Mouse (Mus musculus) adrenal gland, postnatal 25 days (tissue): ENCODE data around the gene A930017K11Rik. TPM values are rescaled to one million over a fixed set of nuclear protein-coding genes. Genes with fewer than 3 reads are reported as not detected.

Experiments used
- DNase-seq: peaks from one replicate; pipeline ENCODE4 v3.0.0; 2021; ENCODE audit warnings: mixed read lengths
- total RNA-seq: library from RNA; stranded (reverse); gene quantifications from 2 replicates; pipeline ENCODE4 v1.2.3, GENCODE M21; 2021

The A930017K11Rik gene
- total RNA-seq, 1 experiment from 2014 or later, result not detected

DNA sequence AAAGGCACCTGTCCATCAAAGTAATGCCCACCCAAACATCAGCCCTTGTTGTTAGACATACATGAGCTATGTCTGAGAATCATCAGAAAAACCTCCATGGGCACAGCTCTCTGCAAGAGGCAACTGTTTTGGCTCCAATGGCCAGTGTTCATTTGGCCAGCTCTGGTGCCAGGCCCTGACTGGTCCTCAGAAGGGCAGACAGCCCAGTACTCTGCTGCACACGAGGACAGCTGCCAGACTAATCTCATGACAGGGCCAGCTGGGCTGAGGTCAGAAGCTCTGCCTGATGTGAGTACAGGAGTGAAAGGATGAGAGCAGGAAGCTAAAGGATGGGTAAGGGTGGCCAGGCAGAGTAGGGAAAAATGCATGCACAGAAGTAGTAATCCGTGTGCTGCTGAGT is 27.0 kb downstream of the A930017K11Rik start:
- DNase-seq, result peak; percentile 36

DNA sequence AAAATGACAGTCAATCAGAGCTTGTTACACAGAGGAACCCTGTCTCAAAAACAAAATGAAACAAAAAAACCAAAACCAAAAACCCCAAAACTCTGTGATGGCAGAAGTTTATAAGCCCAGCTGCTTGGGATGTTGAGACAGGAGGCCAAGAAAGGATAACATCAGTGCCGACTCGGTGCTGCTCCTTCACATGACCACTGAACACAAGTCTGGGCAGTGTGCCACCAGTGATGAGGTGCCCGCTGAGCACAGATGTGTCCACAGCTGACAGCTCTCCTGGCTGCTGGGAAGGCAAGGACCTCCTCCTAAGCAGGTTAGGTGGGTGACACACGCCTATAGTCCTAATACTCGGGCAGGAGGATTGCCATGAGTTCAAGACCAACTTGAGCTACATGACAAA is 30.2 kb downstream of the A930017K11Rik start:
- DNase-seq, result no peak

DNA sequence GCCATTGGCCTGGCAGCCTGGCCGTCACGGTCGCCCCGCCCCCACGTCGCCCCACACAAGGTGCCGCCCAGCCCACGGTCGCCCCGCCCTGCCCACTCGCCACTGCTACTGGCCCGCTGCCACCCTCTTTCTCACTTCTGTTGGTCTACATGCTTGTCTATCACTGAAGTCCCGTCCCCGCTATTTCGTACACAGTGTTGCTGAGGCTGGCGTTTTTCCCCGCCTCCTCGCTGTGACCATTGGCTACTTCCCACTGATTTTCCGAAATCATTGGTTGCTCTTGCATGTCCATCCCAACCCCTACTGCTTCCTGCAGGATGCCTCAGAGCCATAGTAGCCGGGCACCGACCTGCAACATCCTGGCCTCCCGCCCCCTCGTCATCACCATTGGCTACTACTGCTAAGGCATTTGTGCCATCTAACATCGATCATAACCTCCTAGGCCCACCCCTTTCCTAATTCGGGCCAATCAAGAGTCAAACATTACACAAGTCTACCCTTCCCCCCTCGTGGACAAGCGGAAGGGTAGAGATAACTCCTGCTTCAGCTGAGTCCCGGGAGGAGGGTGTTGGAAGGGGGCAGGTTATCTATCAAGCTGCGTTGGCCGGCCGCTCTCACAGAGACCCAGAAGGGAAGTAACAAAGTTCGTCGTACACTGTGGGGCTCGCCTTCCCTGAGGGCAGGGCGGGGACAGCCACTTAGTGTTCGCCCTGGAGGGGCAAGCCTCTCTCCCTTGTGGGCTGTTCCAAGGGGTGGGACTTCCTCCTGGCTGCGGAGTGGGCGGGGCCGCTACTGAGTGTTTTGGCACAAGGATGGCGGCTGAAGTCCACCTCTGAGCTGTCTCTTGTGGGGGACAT is 32.4 kb downstream of the A930017K11Rik start:
- peak; percentile 100 for DNase-seq

DNA sequence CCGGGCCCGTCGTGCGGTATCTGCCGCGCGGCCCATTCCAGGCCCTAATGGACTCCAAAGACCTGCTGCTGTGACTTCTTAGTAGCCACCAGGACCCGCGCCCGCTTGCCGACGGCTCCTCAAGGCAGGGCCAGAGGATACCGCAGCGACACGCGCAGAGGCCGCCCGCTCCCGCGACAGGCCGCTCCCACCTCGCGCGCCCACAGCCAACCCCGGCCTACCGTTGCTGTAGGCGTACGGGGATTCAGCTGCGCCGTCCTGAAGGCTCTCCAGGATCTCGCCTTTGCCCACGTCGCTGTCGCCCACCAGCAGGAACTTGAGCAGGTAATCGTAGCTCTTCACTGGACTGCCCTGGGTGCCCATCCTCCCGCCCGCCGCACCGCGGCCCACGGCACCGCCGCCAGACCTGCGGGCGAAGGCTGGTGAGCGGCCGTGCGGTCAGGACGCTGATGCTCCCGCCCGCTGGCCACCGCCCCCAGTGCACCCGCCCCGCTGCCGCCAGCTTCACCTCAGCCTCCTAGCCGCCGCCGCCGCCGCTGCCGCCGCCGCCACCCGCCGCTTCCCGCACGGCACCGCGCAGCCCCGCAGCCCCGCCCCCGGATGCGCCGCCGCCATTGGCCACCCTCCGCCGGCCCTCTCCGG is 33.1 kb downstream of the A930017K11Rik start, which contains the start of gene Rab40c:
TSS of gene Rab40c (minus strand) at position 584 of the 642 bp plus-strand sequence.
- peak; percentile 50 for DNase-seq

- DNase-seq, result no peak
Observed at GRCm38 (mm10) chr17:25918037-25918750, 34.2 kb downstream of the A930017K11Rik start.

DNA sequence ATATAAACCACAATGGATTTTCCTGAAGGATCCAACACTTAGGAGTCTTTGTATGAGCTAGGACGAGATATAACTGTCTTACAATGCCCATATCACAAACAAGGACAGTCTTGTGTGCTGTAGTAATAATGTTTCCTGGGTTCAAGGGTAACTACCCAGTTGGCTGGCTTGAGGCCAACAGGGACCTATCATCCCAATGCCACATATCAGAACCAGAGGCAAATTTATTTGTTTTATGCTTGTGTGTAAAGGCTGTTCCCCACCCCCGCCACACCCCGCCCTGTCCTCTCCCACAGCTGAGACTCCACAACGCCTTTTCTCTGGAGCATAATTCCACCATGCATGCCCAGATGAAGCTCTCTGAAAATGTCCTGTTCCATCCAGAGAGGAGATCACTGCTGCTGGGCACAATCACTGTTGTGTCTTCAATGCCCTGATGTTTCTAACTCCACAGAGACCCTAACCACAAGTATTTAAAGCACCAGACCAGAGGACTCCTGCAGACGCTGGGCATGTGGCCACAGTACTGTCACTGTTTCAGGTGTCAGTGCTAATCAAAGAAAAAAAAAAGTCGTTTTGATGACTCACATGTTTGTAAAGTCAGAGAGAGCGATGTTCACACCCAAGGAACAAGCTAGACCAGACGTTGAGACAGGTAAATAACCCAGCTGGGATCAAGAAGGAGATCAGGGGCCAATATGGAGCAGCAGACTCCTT is 35.3 kb downstream of the A930017K11Rik start:
- DNase-seq, result peak; percentile 74

DNA sequence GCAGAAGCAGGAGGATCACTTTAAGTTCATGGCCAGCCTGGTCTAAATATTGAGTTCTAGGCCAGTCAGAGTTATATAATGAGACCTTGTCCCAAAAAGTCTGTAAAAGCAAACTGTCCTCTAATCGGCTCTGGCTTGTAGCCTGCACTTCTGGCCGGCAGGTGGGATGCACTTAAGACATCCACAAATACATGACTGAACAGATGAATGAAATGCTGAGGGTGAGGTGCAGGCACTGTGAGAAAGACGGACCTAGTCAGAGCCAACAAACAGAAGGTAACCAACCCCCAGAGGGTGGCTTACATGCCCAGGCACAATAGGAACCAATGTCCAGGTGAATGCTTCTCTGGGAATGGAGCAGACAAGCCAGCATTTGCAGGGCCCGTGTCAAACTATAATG is 38.1 kb downstream of the A930017K11Rik start:
- no peak for DNase-seq

DNA sequence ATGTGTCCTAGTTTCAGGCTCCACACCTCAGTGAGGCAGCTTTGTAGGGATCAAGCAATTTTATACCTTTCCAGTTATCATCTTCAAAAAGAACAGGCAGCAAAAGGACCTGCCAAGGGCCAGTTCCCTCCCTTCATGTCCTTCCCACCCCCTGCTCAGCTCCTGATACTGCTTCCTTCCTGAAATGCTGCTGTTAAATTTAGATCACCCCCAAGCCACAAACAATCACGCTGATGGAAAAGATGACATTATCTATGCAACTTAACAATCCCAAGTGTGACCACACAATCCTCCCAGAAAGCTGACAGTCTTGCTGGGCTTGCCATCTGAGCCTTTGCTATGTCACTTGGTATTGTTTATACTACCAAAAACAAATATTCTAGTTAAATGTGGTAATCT is 38.5 kb downstream of the A930017K11Rik start:
- DNase-seq, result no peak

DNA sequence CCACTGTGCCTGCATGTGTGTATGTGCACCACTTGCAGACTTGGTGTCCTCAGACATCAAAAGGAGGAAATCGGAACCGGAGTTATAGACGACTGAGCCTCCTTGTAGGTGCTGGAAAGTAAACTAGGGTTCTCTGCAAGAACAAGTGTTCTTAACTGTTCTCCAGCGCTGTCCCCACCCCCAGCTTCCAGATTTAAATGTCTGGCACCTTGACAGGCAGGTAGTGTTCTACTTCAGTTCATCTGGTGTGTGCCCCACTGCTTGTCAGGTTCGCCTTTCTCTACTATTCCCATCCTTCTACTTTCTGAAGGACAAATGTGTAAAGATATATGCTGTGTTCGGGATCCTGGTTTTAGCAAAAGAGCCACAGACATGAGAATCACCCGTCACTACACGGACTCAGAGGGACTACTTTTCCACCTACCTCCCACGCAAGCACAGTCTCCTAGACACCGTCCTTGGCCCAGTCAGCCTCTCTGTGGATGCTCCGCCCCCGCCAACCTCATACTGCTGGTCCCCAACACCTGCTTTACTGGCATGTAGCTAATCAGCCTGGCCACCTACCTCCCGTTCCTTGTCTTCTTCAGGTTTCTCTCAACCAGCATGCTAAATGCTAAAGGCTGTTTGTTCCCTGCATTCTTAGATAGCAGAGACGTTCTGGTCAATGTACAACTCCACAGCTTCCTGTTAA is 39.0 kb downstream of the A930017K11Rik start:
- DNase-seq, result peak; percentile 62

GRCm38 (mm10) chr17:25911816-25912215 is 40.5 kb downstream of the A930017K11Rik start:
- peak; percentile 62 for DNase-seq

DNA sequence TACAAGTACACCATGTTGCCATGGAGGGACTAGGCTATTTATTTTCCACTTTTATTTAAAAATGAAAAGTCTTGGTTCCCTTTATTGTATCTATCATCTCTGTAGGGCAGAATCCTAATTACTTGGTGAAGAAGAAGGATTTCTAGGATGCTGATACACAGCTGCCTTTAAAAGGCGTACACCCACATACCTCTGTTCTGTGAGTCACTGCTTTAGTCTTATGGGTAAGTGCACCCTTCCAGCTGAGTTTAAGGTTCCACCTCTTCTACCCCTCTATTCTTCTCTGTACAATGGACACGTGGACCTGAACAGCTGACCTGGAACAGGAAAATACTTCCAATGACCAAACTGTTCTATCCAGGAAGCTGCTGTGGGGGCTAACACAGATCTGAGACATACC is 44.7 kb downstream of the A930017K11Rik start:
- DNase-seq, result no peak

- no peak for DNase-seq
Observed at GRCm38 (mm10) chr17:25903061-25903460, 49.3 kb downstream of the A930017K11Rik start.

DNA sequence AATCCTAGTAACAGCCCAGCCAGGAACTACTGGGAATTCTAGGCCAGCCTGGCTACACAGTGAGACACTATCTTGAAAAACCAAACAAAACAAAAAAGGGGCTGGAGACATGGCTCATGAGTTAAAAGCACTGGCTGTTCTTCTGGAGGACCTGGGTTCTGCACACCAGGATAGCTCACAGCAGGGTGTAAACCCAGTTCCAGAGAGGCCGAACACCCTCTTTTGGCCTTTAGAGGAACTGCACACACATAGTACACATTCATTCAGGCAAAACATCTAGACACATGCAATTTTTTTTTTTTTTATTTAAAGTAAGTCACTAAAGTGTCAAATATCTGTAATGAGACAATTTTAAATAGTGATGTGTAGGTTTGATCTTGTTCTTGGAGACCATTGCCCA is 52.2 kb downstream of the A930017K11Rik start:
- DNase-seq, result no peak

Other genes starting within 250 kb of the A930017K11Rik start
- gene Gng13, start 235.4 kb downstream of the A930017K11Rik start, total RNA-seq, result not detected in 2 replicates
- 6.3 and 7.8 TPM in 2 replicates for gene Chtf18, start 225.1 kb downstream of the A930017K11Rik start, total RNA-seq
- 14.1 and 14.6 TPM in 2 replicates for gene Rpusd1, start 224.9 kb downstream of the A930017K11Rik start, total RNA-seq
- gene Mslnl, start 216.5 kb downstream of the A930017K11Rik start, total RNA-seq, result not detected in 2 replicates
- gene Msln, start 198.2 kb downstream of the A930017K11Rik start, total RNA-seq, result 2.2 and 3.7 TPM in 2 replicates
- 31.6 and 31.8 TPM in 2 replicates for gene Narfl, start 178.8 kb downstream of the A930017K11Rik start, total RNA-seq
- gene Haghl, start 166.9 kb downstream of the A930017K11Rik start, total RNA-seq, result 22.6 and 43.5 TPM in 2 replicates
- gene Ccdc78, start 166.0 kb downstream of the A930017K11Rik start, total RNA-seq, result not detected in 2 replicates
- 84.7 and 102 TPM in 2 replicates for gene Fam173a, start 159.7 kb downstream of the A930017K11Rik start, total RNA-seq
- gene AC134908.4, start 156.9 kb downstream of the A930017K11Rik start, total RNA-seq, result not detected in 2 replicates
- gene Metrn, start 155.4 kb downstream of the A930017K11Rik start, total RNA-seq, result 22.1 and 25.5 TPM in 2 replicates
- 35.5 and 40.7 TPM in 2 replicates for gene Fbxl16, start 143.5 kb downstream of the A930017K11Rik start, total RNA-seq
- gene Wdr24, start 128.9 kb downstream of the A930017K11Rik start, total RNA-seq, result 24.9 and 25.4 TPM in 2 replicates
- gene Jmjd8, start 123.7 kb downstream of the A930017K11Rik start, total RNA-seq, result 92.9 and 104 TPM in 2 replicates
- gene Stub1, start 119.2 kb downstream of the A930017K11Rik start, total RNA-seq, result 182 and 205 TPM in 2 replicates
- gene Rhbdl1, start 115.3 kb downstream of the A930017K11Rik start, total RNA-seq, result 15.4 and 20.2 TPM in 2 replicates
- 12.8 and 26.6 TPM in 2 replicates for gene Gm20683, start 110.8 kb downstream of the A930017K11Rik start, total RNA-seq
- 124 and 130 TPM in 2 replicates for gene Rhot2, start 107.7 kb downstream of the A930017K11Rik start, total RNA-seq
- 26.7 and 28.0 TPM in 2 replicates for gene Wdr90, start 91.1 kb downstream of the A930017K11Rik start, total RNA-seq
- 479 and 493 TPM in 2 replicates for gene Mcrip2, start 83.8 kb downstream of the A930017K11Rik start, total RNA-seq
- 116 and 144 TPM in 2 replicates for gene Mettl26, start 77.5 kb downstream of the A930017K11Rik start, total RNA-seq
- 2.7 and 3.3 TPM in 2 replicates for gene Wfikkn1, start 71.7 kb downstream of the A930017K11Rik start, total RNA-seq
- 33.0 and 36.9 TPM in 2 replicates for gene Rab40c, start 32.8 kb downstream of the A930017K11Rik start, total RNA-seq
- 110 and 113 TPM in 2 replicates for gene Pigq, start 7.6 kb downstream of the A930017K11Rik start, total RNA-seq
- gene Nhlrc4, start 7.6 kb downstream of the A930017K11Rik start, total RNA-seq, result not detected in 2 replicates
- 22.8 and 24.5 TPM in 2 replicates for gene Capn15, start 33.2 kb upstream of the A930017K11Rik start, total RNA-seq
- 22.7 and 25.2 TPM in 2 replicates for gene Rab11fip3, start 117.0 kb upstream of the A930017K11Rik start, total RNA-seq
- gene Decr2, start 137.8 kb upstream of the A930017K11Rik start, total RNA-seq, result 18.5 and 22.6 TPM in 2 replicates
- 2.0 and 4.5 TPM in 2 replicates for gene Nme4, start 143.0 kb upstream of the A930017K11Rik start, total RNA-seq
- gene Tmem8, start 160.7 kb upstream of the A930017K11Rik start, total RNA-seq, result 8.6 and 10.8 TPM in 2 replicates
- 80.3 and 83.4 TPM in 2 replicates for gene Mrpl28, start 170.9 kb upstream of the A930017K11Rik start, total RNA-seq
- gene Axin1, start 186.1 kb upstream of the A930017K11Rik start, total RNA-seq, result 40.4 and 42.6 TPM in 2 replicates
- 1.6 and 2.3 TPM in 2 replicates for gene Pdia2, start 246.5 kb upstream of the A930017K11Rik start, total RNA-seq